23 mouse cellular contexts compared by ENCODE assay signal in the genomic region with DNA sequence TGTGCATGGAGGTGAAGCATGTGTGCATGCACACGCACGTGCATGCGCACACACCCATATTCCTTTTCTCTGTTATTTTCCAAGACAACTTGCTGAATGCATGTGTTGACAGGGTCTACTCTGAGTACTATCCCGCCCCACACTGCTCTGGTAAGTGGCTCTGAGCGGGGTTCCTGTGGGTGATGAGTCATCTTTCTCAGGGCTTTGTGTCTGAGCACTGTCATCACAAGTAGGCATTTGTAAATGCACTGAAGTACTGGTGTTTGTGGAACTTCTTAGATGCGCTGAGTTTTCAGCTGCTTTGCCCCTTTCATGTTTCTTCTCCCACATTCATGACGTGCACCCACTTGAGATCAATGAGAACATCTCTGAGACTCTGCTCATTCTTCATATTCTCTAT. TPM values are rescaled to one million over a fixed set of nuclear protein-coding genes. Genes with fewer than 3 reads are reported as not detected.
A peak's percentile ranks its signal among the peaks of the same experiment; 100 is the strongest.
DNase-seq lines count a peak whose midpoint lies in the region; ATAC-seq lines count a peak whose summit lies in the region.
"Had no signal": no experiment of that assay in that cellular context is flagged by ENCODE, and none has a peak within 500 bp of the region (broad histone marks: within the 10 kb centered on the region; RNA-seq: fewer than 3 reads in every experiment).

No protein-coding gene starts in this region.

- no peaks in the 10 kb centered on the region for H3K27me3 ChIP-seq in limb, embryonic 13.5 days
- H3K27me3 ChIP-seq in limb, embryonic 10.5 days (ENCODE audit: low read depth, poor library complexity, severe bottlenecking): no peaks in the 10 kb centered on the region
- no peaks in the 10 kb centered on the region for H3K27me3 ChIP-seq in forebrain, embryonic 11.5 days (ENCODE audit: control insufficient read depth, insufficient read depth, low read length)
- H3K27me3 ChIP-seq: hindbrain, embryonic 13.5 days; intestine, embryonic 15.5 days; neural tube, embryonic 13.5 days had no signal

- no peak overlapping the region for H3K4me2 ChIP-seq in limb, embryonic 13.5 days (replicated peaks)
- H3K4me2 ChIP-seq in forebrain, embryonic 11.5 days (ENCODE audit: low read depth, low read length, severe bottlenecking): no peak overlapping the region
- H3K4me2 ChIP-seq: heart, embryonic 11.5 days; hindbrain, embryonic 13.5 days; intestine, embryonic 15.5 days; neural tube, embryonic 13.5 days had no signal

- no peak overlapping the region for H3K27ac ChIP-seq in limb, embryonic 13.5 days
- no peak overlapping the region for H3K27ac ChIP-seq in limb, embryonic 10.5 days
- no peak overlapping the region for H3K27ac ChIP-seq in forebrain, embryonic 11.5 days (ENCODE audit: low read depth, low read length)
- H3K27ac ChIP-seq: hindbrain, embryonic 13.5 days; intestine, embryonic 15.5 days; kidney, postnatal 0 days; liver, embryonic 14.5 days; midbrain, embryonic 10.5 days; neural tube, embryonic 13.5 days had no signal

- no peaks in the 10 kb centered on the region for H3K9me3 ChIP-seq in limb, embryonic 13.5 days
- no peaks in the 10 kb centered on the region for H3K9me3 ChIP-seq in limb, embryonic 10.5 days (replicated peaks)
- no peaks in the 10 kb centered on the region for H3K9me3 ChIP-seq in forebrain, embryonic 11.5 days (ENCODE audit: control insufficient read depth, low read length)
- H3K9me3 ChIP-seq: hindbrain, embryonic 13.5 days; intestine, embryonic 15.5 days; midbrain, embryonic 10.5 days; neural tube, embryonic 13.5 days had no signal

- no peak overlapping the region for H3K4me3 ChIP-seq in limb, embryonic 13.5 days
- H3K4me3 ChIP-seq in limb, embryonic 10.5 days: no peak overlapping the region
- H3K4me3 ChIP-seq in forebrain, embryonic 11.5 days (ENCODE audit: low read depth, low read length): no peak overlapping the region
- H3K4me3 ChIP-seq: hindbrain, embryonic 13.5 days; intestine, embryonic 15.5 days; midbrain, embryonic 10.5 days; neural tube, embryonic 13.5 days had no signal

- 0 out of 2 replicates have a peak overlapping the region, but pooled peaks have one; percentile 35 for H3K9ac ChIP-seq in limb, embryonic 13.5 days
- H3K9ac ChIP-seq in forebrain, embryonic 11.5 days (ENCODE audit: low read length): no peak overlapping the region
- H3K9ac ChIP-seq: hindbrain, embryonic 13.5 days; intestine, embryonic 15.5 days; liver, embryonic 14.5 days; neural tube, embryonic 13.5 days had no signal

- intact Hi-C loops in left cerebral cortex, postnatal 14 days (cut with DNase I): no loop called here

- H3K36me3 ChIP-seq in limb, embryonic 13.5 days: peaks cover 20% of the 10 kb centered on the region
- H3K36me3 ChIP-seq in limb, embryonic 10.5 days: peaks cover 17% of the 10 kb centered on the region
- H3K36me3 ChIP-seq in forebrain, embryonic 11.5 days (ENCODE audit: control insufficient read depth, insufficient read depth, low read length): peaks cover 4% of the 10 kb centered on the region; the same call in 1 of the 2 replicates
- H3K36me3 ChIP-seq: intestine, embryonic 15.5 days had no signal

- 91% methylated on average over 7 of the region's 7 CpGs for WGBS in limb, embryonic 13.5 days
- 95% methylated on average over 7 of the region's 7 CpGs for WGBS in limb, embryonic 10.5 days
- WGBS in forebrain, embryonic 11.5 days: 90% methylated on average over 7 of the region's 7 CpGs

- H3K4me1 ChIP-seq in limb, embryonic 13.5 days: no peaks in the 10 kb centered on the region
- no peaks in the 10 kb centered on the region for H3K4me1 ChIP-seq in limb, embryonic 10.5 days
- H3K4me1 ChIP-seq in forebrain, embryonic 11.5 days (replicated peaks; ENCODE audit: control insufficient read depth, insufficient read depth, low read length): no peaks in the 10 kb centered on the region
- H3K4me1 ChIP-seq: hindbrain, embryonic 13.5 days; intestine, embryonic 15.5 days; midbrain, embryonic 10.5 days; neural tube, embryonic 13.5 days had no signal

- ATAC-seq in limb, embryonic 13.5 days (ENCODE audit: low FRiP score, low read depth): no peak
- ATAC-seq in forebrain, embryonic 11.5 days (replicated peaks; ENCODE audit: low FRiP score): no peak
- ATAC-seq: intestine, embryonic 15.5 days had no signal

- DNase-seq in limb, embryonic 10.5 days (ENCODE audit: low spot score): no peak
- DNase-seq in MN1 (ENCODE audit: low spot score): peak; percentile 32
- peak; percentile 13 for DNase-seq in c-Kit-positive CD71-negative TER-119-negative erythroid progenitor cells, embryonic 14.5 days (ENCODE audit: low read depth)
- peak; percentile 23 for DNase-seq in thymus, postnatal 4 days
- no peak for DNase-seq in left cerebral cortex, postnatal 14 days (ENCODE audit: low spot score in 2 of 2)
- no peak for DNase-seq in forebrain, embryonic 11.5 days (ENCODE audit: low spot score)
- DNase-seq: cerebellum, adult 9-11 months; gastrocnemius, postnatal 14 days; heart, postnatal 14 days; layer of hippocampus, postnatal 36 days; lung, postnatal 10 days had no signal

RNA-seq across cellular contexts. Expression of a gene that starts 49.2 kb away (rescaled TPM):
- not detected in 2 replicates for polyA plus RNA-seq in limb, embryonic 13.5 days (2015; fragmentation: Nextera tagmentation; extraction: Ambion mirVana)
- polyA plus RNA-seq in limb, embryonic 10.5 days (2016; fragmentation: Nextera tagmentation; extraction: Ambion mirVana): not detected in 2 replicates
- total RNA-seq in left cerebral cortex, postnatal 14 days (2021): under 1 TPM; 0.34 to 0.51 TPM
- not detected in 2 replicates for polyA plus RNA-seq in forebrain, embryonic 11.5 days (2014; fragmentation: Nextera tagmentation; extraction: Ambion mirVana)
- total RNA-seq: gastrocnemius, postnatal 14 days; heart, postnatal 14 days; layer of hippocampus, adult 18-20 months; layer of hippocampus, postnatal 36 days; monocyte, adult 5-6 weeks had no signal
- polyA plus RNA-seq: embryonic facial prominence, embryonic 14.5 days; heart, embryonic 11.5 days; hindbrain, embryonic 13.5 days; intestine, embryonic 15.5 days; kidney, postnatal 0 days; limb, embryonic 11.5 days; midbrain, embryonic 10.5 days had no signal

Comparison
In these comparisons a context has a peak if more than half of its experiments do, and no peak if none do; other contexts are left out.
1. DNase-seq: peak in MN1 (single experiment), c-Kit-positive CD71-negative TER-119-negative erythroid progenitor cells, embryonic 14.5 days (single experiment) and thymus, postnatal 4 days (single experiment); none in limb, embryonic 10.5 days (single experiment), left cerebral cortex, postnatal 14 days (0 of 2) and forebrain, embryonic 11.5 days (single experiment).